ENCODE assay signal across 12 mouse cellular contexts in genomic region chr4:36325603-36326002, GRCm38 (mm10).
"Had no signal": no experiment of that assay in that cellular context is flagged by ENCODE, and none has a peak within 500 bp of the region (broad histone marks: within the 10 kb centered on the region; RNA-seq: fewer than 3 reads in every experiment).

No protein-coding gene starts in this region.

- DNase-seq: retina, postnatal 1 day; right cerebral cortex, adult 18-20 months; right cerebral cortex, postnatal 14 days; right cerebral cortex, postnatal 25 days; right cerebral cortex, postnatal 4 days; spleen, adult 18-20 months; thymus, adult 18-20 months; thymus, adult 2 months; thymus, postnatal 14 days; thymus, postnatal 25 days; thymus, postnatal 36 days; thymus, postnatal 4 days had no signal
